Mouse (Mus musculus): ENCODE results near the gene Mfrp.

Gene Mfrp

DNA sequence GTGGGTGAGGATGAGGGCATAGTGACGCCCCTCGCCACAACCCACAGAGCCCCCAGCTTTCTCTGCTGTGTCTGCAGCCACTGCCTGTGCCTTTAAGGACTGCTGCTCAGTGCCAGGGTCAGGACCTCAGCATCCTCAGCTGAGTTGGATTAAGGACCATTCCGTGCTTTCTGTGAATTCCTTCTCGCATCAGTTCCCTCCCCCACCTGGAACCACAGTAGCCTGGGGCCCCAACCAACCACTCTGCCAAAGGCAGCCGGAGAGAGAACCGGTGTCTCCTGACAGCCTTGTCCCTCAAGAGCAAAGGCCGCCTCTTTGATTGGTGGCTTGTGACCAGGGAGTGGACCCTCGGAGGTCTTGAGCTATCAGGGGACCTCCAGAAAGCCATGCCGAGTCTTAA lies at the start of gene Mfrp:
Gene Mfrp (plus strand): TSS at position 240 of the 400 bp plus-strand sequence.
- peak in 1 of 2 experiments; percentile 14 for DNase-seq

DNA sequence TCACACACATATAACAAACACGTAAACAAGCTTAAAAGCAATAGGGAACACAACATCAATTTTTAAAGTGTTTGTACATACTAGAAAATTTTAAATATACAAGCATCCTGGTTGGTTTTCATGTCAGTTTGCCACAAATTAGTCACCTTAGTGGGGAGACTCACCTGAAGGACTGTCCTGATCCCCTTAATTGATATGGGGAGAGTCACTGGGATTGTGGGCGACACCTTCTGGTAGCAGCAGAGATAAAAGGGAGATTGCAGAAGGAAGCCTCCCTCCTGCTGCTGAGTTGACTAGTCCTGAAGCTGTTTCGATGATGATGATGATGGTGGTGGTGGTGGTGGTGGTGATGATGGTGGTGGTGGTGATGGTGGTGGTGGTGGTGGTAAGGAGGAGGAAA lies 48.7 kb upstream of the Mfrp start:
- no peak for DNase-seq

DNA sequence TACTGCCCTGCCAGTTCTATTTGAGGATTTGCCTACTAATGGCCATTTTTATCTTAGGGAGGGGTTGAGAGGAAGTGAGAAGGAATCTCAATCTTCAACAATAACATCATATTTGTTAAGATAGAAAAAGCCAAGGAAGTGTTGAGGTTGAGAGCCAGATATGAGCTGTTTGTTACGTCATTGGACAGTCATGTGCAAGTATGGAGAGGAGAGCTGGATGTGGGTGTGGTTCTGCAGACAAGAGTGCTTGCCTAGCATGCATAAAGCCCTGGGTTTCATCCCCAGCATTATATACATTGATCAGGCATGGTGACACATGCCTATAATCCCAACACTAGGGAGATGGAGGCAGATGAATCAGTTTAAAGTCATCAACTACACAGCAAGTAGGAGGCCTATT lies 47.6 kb upstream of the Mfrp start:
- DNase-seq, result no peak

DNA sequence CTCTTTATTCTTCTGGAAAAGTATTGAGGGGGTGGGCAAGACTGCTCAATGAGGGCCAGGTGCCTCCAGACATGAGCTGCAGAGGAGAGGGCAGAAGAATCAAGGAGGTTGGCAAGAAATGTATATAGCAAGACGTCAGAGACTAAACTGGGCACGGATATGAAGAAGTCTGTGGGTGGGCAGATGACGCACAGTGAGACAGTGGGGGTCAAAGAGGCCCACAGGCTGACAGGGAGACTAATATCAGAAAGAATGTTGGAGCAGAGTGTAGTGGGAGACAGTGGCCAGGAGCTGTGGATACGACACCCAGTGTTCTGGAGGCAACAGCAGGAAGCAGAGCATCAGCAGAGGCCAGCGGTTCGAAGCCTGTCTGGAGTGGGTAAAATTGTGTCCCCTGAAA lies 42.9 kb upstream of the Mfrp start:
- DNase-seq, result no peak

DNA sequence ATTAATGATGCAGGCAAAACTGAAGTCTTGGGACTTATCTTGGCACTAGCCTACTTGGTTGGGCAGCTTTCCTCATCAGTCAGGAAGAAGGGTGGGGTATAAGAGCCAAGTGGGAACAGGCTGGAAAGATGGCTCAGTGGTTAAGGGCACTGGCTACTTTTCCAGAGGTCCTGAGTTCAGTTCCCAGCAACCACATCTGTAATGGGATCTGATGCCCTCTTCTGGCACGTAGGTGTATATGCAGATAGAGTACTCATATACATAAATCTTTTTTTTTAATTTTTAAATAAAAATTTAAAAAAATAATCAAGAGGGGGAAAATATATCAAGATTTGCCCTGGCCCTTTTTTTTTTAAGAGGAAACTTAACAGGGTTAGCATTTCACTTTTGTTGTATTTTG lies 36.4 kb upstream of the Mfrp start:
- DNase-seq, result no peak

DNA sequence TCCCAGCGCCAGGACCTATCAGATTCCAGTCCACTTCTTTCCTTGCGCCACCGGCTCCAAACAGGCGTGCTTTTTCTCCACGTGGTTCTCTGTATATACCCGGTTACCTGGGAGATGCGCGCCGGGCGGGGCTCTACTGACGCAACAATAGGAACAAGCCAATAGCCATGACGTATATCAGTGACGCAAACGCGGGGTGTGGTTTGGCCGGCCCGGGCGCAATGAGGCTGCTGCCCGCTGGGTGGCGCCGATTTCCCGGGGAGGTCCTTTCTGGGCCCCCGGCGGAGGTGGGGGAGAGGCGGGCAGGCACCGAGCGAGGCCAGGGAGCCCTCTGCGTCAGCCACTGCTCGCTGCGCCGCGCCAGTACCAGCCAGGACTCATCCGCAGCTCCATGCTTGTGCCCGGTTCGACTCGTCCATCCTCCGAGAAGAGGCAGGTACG lies 34.7 kb upstream of the Mfrp start, which contains the start of gene Usp2:
Gene Usp2 (plus strand): TSS at position 237 of the 441 bp plus-strand sequence.
- peak; percentile 99 to 100 for DNase-seq

DNA sequence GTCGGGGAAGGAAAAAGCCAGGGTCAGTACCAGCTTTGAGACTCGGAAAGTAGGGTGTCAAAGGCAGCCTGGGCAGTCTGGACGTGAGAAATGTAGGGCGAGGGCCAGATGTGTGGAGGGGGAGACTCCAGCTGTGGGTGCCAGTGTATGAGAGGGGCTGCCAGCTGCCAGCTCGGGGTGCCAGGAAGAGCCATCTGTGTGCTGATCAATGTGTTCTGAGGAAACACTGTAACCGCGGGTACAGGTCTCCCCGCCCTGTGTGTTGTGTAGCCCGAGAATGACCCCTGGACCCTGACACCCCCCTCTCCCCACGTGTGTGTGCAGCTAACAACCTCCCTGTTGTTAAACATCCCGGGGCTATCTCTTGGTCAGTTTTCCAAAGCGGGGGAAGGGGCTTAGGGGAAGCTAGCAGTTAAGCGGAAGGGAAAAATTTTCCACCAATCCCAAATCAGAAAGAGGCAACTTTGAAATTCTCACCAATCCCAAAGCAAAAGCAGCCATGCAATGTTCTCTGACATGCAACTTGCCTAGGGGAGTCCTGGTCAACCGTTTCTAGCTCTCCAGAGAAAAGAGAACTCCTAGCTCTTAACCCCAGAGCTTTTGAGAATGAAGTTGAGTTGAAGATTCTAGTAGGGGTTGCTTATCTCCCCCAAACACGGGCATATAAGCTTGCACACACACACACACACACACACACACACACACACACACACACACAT lies 34.1 kb upstream of the Mfrp start:
- DNase-seq, result no peak

DNA sequence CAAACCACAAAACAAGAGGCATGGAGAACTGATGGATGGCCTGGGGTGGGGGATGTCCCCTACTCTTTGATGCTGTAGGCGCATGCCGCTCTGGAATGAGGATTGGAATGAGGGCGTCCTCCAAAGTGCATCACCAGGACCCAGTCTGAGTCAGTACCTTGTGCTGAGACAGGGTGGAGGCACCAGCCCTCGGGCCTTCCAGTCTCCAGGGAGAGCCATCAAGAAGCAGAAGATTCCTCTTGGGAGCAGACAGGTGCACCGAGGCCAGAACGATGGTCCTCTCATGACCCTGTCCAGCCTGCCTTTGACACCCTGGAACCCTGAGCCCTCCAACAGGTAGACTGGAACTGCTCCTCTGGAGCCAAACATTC lies 33.6 kb upstream of the Mfrp start:
- no peak for DNase-seq

DNA sequence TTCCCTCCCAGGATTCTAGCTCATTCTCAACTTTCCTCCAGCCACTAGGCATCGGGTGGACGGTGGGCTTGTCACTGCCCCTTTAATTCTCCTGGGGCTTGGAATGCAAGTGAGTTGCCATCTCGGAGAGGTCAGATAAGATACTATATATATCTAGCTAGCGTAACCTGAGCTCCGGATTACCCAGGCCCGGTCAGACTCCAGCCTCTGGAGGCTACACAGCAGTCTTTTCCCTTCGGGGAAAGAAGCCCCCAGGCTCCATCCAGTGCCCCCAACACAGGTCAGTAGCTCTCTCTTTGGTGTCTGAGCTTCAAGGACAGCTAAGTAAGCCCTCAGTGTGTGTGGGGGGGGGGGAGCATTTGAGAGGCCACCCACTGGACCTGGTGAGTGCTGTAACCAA lies 32.3 kb upstream of the Mfrp start:
- DNase-seq, result no peak

DNA sequence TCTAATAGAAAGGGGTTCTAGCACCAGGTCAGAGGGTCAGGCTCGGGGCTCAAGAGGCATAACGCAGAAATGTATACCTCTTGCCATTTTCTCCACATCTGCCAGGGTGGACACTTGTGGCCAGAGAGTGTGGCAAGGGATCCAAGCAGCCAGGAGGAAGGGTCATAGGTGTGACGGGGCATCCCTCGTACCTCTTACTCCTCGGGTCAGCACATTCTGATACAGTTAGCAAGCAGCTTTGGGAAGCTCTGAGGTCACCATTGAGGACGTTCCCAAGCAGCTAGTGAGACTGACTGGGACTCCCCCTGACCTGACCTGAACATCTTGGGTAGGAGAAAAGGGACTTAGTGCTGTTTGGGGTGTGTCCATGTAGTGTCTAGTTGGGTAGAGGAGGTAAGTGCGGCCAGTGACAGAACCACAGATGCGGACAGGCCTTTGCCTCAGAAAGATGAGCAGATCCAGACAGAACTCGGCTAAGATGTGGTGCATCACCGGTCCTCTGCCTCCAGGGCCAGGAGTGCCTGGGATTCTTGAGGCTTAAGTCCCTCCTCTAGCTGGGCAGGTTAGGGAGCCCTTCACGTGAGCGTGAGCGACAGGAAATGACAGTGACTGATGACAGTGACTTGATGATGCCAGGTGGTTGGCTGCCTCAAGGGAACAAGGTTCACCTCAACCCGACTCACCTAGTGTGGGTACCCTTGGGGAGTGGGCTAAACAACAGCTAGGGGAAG lies 31.3 kb upstream of the Mfrp start:
- DNase-seq, result no peak

DNA sequence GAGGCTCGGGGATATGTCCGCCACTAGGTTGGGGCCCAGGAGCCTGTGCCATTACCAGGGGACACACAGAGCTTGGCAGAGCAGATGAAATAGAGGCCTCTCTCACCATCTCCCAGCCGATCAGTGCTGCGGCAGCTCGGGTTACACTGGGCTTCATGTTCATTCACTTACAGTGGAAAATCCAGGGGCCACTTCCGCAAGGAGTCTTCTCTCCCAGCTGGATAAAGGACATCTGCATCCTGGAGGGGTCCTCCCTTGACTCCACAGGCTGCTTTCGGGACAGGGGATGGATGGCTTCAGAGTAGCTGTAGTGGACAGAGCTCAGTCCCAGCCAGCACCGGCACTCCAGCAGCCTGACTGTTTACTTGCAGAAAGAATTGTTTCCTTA lies 30.7 kb upstream of the Mfrp start:
- DNase-seq, result no peak

DNA sequence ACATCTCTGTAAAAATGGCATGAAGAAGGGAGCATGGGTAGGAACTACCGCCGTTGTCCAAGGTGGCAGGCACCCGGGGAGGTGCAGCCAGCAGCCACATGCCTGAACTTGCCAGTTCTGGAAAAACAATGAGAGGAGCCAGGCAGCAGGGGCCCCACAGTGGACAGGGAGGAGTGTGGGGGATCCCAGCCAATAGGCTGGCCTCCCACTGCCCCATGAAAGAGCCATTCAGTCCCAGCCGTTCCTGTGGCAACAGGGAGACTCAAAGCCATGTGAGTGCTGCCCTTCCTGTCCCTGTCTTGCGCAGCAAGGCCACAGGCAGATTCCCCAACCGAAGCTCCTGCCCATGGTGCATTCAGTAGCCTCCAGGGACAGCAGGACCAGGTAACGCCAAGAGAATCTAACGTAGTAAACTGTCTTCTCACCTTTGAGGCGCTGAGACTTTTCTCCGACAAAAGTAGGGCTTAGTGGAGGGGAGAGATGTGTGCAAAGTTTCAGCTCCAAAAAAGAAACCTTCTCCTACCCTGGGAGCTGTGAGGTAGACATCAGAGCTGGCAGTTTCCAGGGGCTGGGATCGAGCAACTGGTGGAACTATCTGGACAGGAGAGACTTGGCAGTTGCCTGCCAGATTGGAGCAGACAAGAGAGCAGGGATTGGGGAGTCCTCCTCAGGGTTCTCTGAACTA lies 29.5 kb upstream of the Mfrp start:
- no peak for DNase-seq

DNA sequence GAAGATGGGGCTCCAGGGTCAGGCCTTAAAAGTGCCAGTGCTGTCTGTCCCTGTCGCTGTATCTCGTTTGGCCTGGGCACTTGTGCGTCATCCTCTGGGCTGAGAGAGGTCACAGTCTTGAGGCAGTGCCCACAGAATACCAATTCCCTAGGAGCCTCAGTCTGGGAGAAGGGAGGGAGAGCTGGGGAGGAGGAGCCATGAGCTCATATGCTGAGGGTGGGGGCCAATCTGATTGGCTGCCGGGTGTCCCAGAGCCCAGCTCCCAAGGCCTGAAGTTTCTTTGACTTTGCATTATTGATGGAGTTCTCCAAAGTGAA lies 29.0 kb upstream of the Mfrp start:
- no peak for DNase-seq

DNA sequence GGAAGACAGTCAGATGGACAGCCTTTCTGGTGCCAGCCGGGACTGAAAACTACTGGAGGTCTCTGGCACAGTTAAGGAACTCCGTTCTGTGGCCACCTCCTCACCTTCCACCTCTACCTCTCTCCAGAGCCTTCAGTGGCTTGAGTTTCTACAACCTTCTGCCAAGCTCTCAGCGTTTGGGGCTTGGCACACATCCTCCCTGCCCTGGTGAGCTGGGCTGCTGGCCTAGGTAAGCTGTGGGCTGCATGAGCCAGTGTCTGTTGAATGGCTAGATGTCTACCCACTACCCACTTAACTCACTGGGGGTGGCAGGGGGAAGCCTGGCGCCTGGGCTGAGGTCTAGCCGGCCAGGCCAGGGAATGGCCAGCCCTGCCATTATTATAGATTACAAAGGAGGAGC lies 28.4 kb upstream of the Mfrp start:
- DNase-seq, result no peak

DNA sequence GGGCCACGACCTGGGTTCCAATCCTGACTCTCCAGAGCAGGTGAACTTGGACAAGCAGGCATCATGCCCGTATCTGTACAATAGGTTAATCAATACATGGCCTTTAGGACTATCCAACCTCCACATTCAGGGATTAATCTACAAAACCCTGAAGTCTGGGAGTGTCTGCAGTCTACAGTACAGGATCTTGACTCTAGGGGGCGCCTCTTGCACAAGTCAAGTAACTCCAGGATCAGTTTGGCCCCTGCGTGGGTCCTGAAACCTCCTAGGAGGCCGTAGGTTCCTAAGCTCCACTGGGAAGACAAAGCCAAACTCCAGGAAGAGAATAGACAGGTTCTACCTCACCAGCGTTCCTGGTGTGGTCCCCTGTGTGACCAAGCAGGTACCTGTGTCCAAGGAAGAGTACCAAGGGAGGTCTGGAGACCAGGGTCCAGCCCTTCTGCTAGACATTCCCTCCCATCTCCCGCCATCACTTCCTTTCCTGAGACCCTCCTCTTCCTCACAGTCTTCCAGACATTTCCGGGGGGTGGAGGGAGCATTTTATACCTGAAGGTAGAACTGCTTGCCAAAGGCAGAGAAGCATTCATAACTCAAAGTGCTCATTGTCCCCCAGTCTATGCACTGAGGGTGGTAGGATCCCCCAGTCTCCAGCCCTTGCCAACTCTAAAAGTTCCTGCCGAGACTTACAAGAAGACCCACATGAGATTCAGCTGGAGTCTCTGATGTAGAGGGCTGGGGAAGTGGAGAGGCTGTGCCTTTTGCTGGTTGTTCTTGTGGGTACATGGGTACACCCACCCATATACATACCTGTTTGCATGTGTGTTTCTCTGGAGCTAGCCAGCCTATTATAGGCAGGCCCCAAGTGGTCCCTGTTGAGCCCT lies 26.9 kb upstream of the Mfrp start:
- peak; percentile 66 to 83 for DNase-seq

DNA sequence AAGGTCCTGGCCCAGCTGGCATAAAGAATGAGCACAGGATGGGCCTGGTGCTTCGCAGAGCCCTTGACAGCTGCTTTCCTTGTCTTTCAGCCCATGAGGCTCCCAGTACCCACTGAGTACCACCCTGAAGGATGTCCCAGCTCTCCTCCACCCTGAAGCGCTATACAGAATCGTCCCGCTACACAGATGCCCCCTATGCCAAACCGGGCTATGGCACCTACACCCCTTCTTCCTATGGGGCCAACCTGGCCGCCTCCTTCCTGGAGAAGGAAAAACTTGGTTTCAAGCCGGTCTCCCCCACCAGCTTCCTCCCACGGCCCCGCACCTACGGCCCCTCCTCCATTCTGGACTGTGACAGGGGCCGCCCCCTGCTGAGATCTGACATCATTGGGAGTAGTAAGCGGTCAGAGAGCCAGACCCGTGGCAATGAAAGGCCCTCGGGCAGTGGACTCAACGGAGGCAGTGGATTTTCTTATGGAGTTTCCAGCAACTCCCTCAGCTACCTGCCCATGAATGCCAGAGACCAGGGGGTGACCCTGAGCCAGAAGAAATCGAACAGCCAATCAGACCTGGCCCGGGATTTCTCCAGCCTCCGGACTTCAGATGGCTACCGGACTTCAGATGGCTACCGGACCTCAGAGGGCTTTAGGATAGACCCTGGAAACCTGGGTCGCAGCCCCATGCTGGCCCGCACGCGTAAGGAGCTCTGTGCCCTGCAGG lies 26.1 kb upstream of the Mfrp start:
- DNase-seq, result peak; percentile 64 to 66

DNA sequence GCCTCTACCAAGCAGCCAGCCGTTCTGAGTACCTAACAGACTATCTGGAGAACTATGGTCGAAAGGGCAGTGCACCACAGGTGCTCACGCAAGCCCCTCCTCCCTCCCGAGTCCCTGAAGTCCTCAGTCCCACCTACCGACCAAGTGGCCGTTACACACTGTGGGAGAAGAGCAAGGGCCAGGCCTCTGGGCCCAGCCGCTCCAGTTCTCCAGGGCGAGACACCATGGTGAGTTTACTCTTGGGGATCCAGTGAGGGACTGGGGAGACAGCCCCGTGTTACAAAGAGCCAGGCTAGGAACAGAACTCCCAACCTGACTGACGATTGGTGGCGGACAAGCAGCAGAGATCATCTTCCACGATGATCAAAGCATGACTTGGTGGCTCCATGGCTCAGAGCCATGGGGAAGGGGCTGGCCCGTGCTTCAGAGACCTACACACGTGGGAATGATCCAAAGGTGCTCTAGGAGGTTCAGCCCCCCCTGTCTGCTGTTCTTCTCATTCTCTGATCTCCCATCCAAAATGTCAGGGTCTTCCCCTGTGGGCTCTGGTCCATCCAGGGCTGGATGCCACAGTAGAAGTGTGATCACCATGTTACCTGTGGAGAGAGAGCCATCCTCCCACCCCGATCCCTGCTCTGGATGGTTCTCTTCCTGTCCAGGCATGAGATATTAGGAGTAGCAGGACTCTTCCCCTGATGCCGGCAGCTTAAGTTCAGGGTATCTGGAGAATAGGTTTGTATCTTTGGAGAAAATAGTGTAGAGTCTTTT lies 25.3 kb upstream of the Mfrp start:
- DNase-seq, result peak; percentile 57 to 63

DNA sequence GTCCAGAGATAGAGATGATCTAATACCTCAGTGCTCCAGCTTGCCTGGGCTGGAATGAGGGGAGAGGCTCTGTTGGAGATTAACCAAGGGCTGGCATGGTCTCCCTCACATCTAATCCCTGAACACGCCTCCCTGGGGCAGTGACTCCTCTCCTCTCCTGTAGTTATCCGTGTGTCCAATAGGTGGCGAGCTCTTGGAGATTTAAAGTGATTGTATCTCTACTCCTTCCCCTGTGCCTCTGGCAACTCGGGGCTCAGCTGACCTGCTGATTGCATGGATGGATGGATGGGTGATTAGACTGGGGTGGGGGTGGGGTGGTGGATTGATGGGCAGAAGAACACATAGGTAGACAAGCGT lies 24.8 kb upstream of the Mfrp start:
- DNase-seq, result peak; percentile 85 to 93

DNA sequence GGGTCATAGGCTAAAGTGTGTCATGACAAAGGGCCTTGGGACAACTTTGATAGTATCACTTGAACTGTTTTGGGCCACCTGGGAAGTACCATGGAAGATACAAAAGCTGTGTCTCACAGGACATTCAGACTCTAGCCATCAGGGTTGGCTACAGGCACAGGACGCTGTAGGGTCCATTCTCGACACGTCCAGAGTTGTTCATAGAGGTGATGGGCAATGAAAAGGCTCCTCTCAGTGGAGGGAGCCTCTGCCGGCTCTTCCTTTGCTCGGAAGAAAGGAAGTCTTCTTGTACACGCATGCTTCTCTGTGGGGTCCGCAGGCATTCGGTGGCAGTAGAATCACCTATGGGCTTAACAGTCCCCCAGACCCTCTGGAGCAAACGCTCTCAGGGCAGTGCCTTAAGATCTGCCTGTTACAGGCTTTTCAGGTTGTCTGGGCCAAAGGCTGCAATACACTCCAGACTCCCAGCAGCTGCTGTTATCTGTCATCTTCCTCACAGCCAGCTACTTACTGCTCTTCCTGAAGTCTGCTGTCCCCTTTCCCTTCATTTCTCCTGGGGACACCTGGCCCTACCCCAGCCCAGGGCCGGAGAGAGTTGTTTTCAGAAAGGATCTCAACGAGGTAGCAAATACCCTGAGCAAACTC lies 24.1 kb upstream of the Mfrp start:
- no peak for DNase-seq

DNA sequence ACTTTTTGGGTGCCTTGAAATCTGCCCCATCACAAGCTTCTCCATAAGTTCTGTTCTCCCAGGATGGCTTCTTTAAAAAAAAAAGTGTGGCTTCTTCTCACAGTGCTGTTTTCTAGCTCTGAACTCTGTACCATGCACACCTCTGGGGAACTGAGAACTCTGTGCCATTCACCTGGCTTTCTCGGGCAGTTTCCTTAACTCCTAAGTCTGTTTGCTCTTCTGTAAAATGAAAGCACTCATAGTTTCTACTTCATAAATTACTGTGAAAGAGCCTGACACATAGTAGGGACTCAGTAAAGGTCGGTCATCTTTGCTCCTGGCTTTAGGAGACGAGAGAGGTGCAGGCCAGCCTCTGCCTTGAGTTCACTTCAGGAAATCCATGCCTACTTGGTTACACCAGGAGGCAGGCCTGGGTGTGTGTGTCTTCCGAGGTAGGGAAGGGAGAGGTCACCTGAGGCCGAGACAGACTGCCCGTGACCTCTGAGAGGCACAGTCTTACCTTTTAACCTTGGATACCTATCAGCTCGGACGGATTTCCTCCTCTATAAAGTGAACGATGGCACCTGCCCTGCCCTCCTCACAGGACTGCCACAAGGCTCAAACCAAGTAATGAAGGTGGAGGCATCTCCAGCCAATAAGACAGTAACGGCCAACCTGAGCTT lies 23.3 kb upstream of the Mfrp start:
- DNase-seq, result peak; percentile 67 to 75

All from kidney, postnatal 36 days (tissue).